Mouse (Mus musculus): Measurements from ENCODE around the gene Dgki. TPM values are rescaled to one million over a fixed set of nuclear protein-coding genes. Genes with fewer than 3 reads are reported as not detected.
A peak's percentile ranks its signal among the peaks of the same experiment; 100 is the strongest.

Dgki gene
- polyA plus RNA-seq, 1 experiment = not detected

GRCm38 (mm10) chr6:36838747-36839146, 461.2 kb downstream of the Dgki start:
- no peaks in the 10 kb centered on the region for H3K36me3 ChIP-seq (ENCODE audit: control insufficient read depth, insufficient read depth)
- H3K27me3 ChIP-seq (ENCODE audit: control insufficient read depth, insufficient read depth, insufficient read length) = no peaks in the 10 kb centered on the region
- TF ChIP-seq MAX (IDR thresholded peaks at IDR 0.05) (no peak), FOSL1 (IDR thresholded peaks at IDR 0.05; ENCODE audit: insufficient read depth, low read length, poor library complexity, severe bottlenecking) (no peak), USF1 (IDR thresholded peaks at IDR 0.05; ENCODE audit: low read depth) (no peak), CEBPB (IDR thresholded peaks at IDR 0.05; ENCODE audit: low read depth) (no peak), MYOG (IDR thresholded peaks at IDR 0.05; ENCODE audit: control insufficient read depth, extremely low read depth, insufficient read length) (no peak), MYOD1 (IDR thresholded peaks at IDR 0.05; ENCODE audit: control insufficient read depth, insufficient read length, low read depth) (no peak), CTCF (IDR thresholded peaks at IDR 0.05; ENCODE audit: control insufficient read depth, insufficient read depth, insufficient read length) (no peak)
- H3K4me3 ChIP-seq (ENCODE audit: insufficient read depth, poor library complexity, severe bottlenecking) = no peak overlapping the region
- H3K79me2 ChIP-seq (ENCODE audit: control insufficient read depth, insufficient read depth) = no peaks in the 10 kb centered on the region
- H3ac ChIP-seq (ENCODE audit: control insufficient read depth, insufficient read length, low read depth) = no peak overlapping the region
- no peaks in the 10 kb centered on the region for H3K79me3 ChIP-seq (ENCODE audit: low read depth)

- Histone ChIP-seq H3K79me3 (ENCODE audit: low read depth) (no peaks in the 10 kb centered on the region), H3ac (ENCODE audit: control insufficient read depth, insufficient read length, low read depth) (no peak overlapping the region), H3K79me2 (ENCODE audit: control insufficient read depth, insufficient read depth) (no peaks in the 10 kb centered on the region), H3K4me3 (ENCODE audit: insufficient read depth, poor library complexity, severe bottlenecking) (no peak overlapping the region), H3K36me3 (ENCODE audit: control insufficient read depth, insufficient read depth) (no peaks in the 10 kb centered on the region), H3K27me3 (ENCODE audit: control insufficient read depth, insufficient read depth, insufficient read length) (no peaks in the 10 kb centered on the region)
- TF ChIP-seq MYOD1 (IDR thresholded peaks at IDR 0.05; ENCODE audit: control insufficient read depth, insufficient read length, low read depth) (no peak), CEBPB (IDR thresholded peaks at IDR 0.05; ENCODE audit: low read depth) (no peak), MAX (IDR thresholded peaks at IDR 0.05) (no peak), USF1 (IDR thresholded peaks at IDR 0.05; ENCODE audit: low read depth) (no peak), CTCF (IDR thresholded peaks at IDR 0.05; ENCODE audit: control insufficient read depth, insufficient read depth, insufficient read length) (no peak), FOSL1 (IDR thresholded peaks at IDR 0.05; ENCODE audit: insufficient read depth, low read length, poor library complexity, severe bottlenecking) (no peak), MYOG (IDR thresholded peaks at IDR 0.05; ENCODE audit: control insufficient read depth, extremely low read depth, insufficient read length) (no peak)
Observed at GRCm38 (mm10) chr6:36835351-36835750, 464.6 kb downstream of the Dgki start.

- Histone ChIP-seq H3K36me3 (ENCODE audit: control insufficient read depth, insufficient read depth) (no peaks in the 10 kb centered on the region), H3K79me3 (ENCODE audit: low read depth) (no peaks in the 10 kb centered on the region), H3K79me2 (ENCODE audit: control insufficient read depth, insufficient read depth) (no peaks in the 10 kb centered on the region), H3K4me3 (ENCODE audit: insufficient read depth, poor library complexity, severe bottlenecking) (no peak overlapping the region), H3ac (ENCODE audit: control insufficient read depth, insufficient read length, low read depth) (no peak overlapping the region), H3K27me3 (ENCODE audit: control insufficient read depth, insufficient read depth, insufficient read length) (no peaks in the 10 kb centered on the region)
- TF ChIP-seq CTCF (IDR thresholded peaks at IDR 0.05; ENCODE audit: control insufficient read depth, insufficient read depth, insufficient read length) = no peak
Observed at GRCm38 (mm10) chr6:36834695-36835265, 465.2 kb downstream of the Dgki start.

GRCm38 (mm10) chr6:36832681-36833080, 467.3 kb downstream of the Dgki start:
- no peaks in the 10 kb centered on the region for H3K36me3 ChIP-seq (ENCODE audit: control insufficient read depth, insufficient read depth)
- TF ChIP-seq MYOD1 (IDR thresholded peaks at IDR 0.05; ENCODE audit: control insufficient read depth, insufficient read length, low read depth) (peak; percentile 90), CTCF (IDR thresholded peaks at IDR 0.05; ENCODE audit: control insufficient read depth, insufficient read depth, insufficient read length) (no peak)
- H3K79me2 ChIP-seq (ENCODE audit: control insufficient read depth, insufficient read depth) = no peaks in the 10 kb centered on the region
- H3K79me3 ChIP-seq (ENCODE audit: low read depth) = no peaks in the 10 kb centered on the region
- no peaks in the 10 kb centered on the region for H3K27me3 ChIP-seq (ENCODE audit: control insufficient read depth, insufficient read depth, insufficient read length)
- no peak overlapping the region for H3ac ChIP-seq (ENCODE audit: control insufficient read depth, insufficient read length, low read depth)
- H3K4me3 ChIP-seq (ENCODE audit: insufficient read depth, poor library complexity, severe bottlenecking) = no peak overlapping the region

GRCm38 (mm10) chr6:36832207-36832606, 467.8 kb downstream of the Dgki start:
- Histone ChIP-seq H3K36me3 (ENCODE audit: control insufficient read depth, insufficient read depth) (no peaks in the 10 kb centered on the region), H3ac (ENCODE audit: control insufficient read depth, insufficient read length, low read depth) (no peak overlapping the region), H3K4me3 (ENCODE audit: insufficient read depth, poor library complexity, severe bottlenecking) (no peak overlapping the region), H3K79me2 (ENCODE audit: control insufficient read depth, insufficient read depth) (no peaks in the 10 kb centered on the region), H3K27me3 (ENCODE audit: control insufficient read depth, insufficient read depth, insufficient read length) (no peaks in the 10 kb centered on the region), H3K79me3 (ENCODE audit: low read depth) (no peaks in the 10 kb centered on the region)
- no peak for TF ChIP-seq USF1 (IDR thresholded peaks at IDR 0.05; ENCODE audit: low read depth)
- no peak for TF ChIP-seq MYOD1 (IDR thresholded peaks at IDR 0.05; ENCODE audit: control insufficient read depth, insufficient read length, low read depth)
- peak; percentile 49 for TF ChIP-seq FOSL1 (IDR thresholded peaks at IDR 0.05; ENCODE audit: insufficient read depth, low read length, poor library complexity, severe bottlenecking)

GRCm38 (mm10) chr6:36830371-36830925, 469.5 kb downstream of the Dgki start:
- no peak overlapping the region for H3K4me3 ChIP-seq (ENCODE audit: insufficient read depth, poor library complexity, severe bottlenecking)
- H3K27me3 ChIP-seq (ENCODE audit: control insufficient read depth, insufficient read depth, insufficient read length) = no peaks in the 10 kb centered on the region
- TF ChIP-seq MAX (IDR thresholded peaks at IDR 0.05) (no peak), FOSL1 (IDR thresholded peaks at IDR 0.05; ENCODE audit: insufficient read depth, low read length, poor library complexity, severe bottlenecking) (peak; percentile 66), CEBPB (IDR thresholded peaks at IDR 0.05; ENCODE audit: low read depth) (peak; percentile 67)
- no peaks in the 10 kb centered on the region for H3K36me3 ChIP-seq (ENCODE audit: control insufficient read depth, insufficient read depth)
- H3ac ChIP-seq (ENCODE audit: control insufficient read depth, insufficient read length, low read depth) = no peak overlapping the region
- H3K79me3 ChIP-seq (ENCODE audit: low read depth) = no peaks in the 10 kb centered on the region
- no peaks in the 10 kb centered on the region for H3K79me2 ChIP-seq (ENCODE audit: control insufficient read depth, insufficient read depth)
